In the genomic region with DNA sequence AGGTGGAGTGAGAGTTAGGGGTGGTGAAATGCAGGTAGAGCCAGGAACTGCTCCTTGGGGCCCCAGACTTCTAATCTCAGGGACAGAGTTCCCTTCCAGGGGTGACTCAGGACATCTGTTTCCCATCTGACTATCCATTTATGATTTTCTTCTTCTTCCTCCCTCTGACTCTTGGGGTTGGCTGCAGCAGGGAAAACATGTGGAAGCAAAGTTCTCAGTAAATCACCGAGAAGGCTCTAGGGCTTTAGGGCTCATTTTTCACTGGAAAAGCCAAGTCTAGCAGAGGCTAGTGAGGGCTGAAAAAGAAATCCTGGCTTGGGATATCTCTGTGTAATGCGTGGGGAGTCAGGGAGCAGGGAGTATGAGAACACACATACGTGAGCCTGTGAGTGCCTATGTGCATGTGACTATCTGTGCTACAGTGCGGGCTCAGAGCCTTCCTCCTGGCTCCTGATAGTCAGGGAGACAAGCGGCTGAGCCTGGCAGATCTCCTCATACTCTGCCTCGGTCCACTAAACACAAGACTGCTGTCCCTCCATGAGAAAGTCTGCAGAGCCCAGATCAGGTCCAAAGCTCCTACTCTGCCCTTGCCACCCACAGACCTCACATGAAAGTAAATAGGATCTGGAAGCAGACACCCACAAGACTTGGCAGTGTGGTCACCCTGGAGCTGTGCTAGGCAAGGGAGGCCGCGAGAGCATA, we compare ENCODE assay signal across 17 mouse cellular contexts.
DNase-seq lines count a peak whose midpoint lies in the region; ATAC-seq and TF ChIP-seq lines count a peak whose summit lies in the region.
"Had no signal": no experiment of that assay in that cellular context is flagged by ENCODE, and none has a peak within 500 bp of the region (broad histone marks: within the 10 kb centered on the region; RNA-seq: fewer than 3 reads in every experiment).

No protein-coding gene starts in this region.

- H3K4me3 ChIP-seq in lung, embryonic 14.5 days (ENCODE audit: low read depth, low read length): no peak overlapping the region
- H3K4me3 ChIP-seq in kidney, adult 2 months (ENCODE audit: insufficient read depth, low read depth, low read length): no peak overlapping the region
- H3K4me3 ChIP-seq: heart, embryonic 12.5 days; hindbrain, embryonic 15.5 days had no signal

- no peaks in the 10 kb centered on the region for H3K9me3 ChIP-seq in lung, embryonic 14.5 days (ENCODE audit: low read depth, low read length)
- H3K9me3 ChIP-seq: heart, embryonic 12.5 days; hindbrain, embryonic 15.5 days had no signal

- H3K9ac ChIP-seq in lung, embryonic 14.5 days: no peak overlapping the region
- H3K9ac ChIP-seq: heart, embryonic 12.5 days; hindbrain, embryonic 15.5 days had no signal

- H3K36me3 ChIP-seq in lung, embryonic 14.5 days (ENCODE audit: insufficient read depth): no peaks in the 10 kb centered on the region
- H3K36me3 ChIP-seq in kidney, adult 2 months (ENCODE audit: control insufficient read depth, insufficient read depth, low read length): no peaks in the 10 kb centered on the region
- H3K36me3 ChIP-seq: heart, embryonic 12.5 days; hindbrain, embryonic 15.5 days had no signal

- H3K27ac ChIP-seq in lung, embryonic 14.5 days (ENCODE audit: low read depth): no peak overlapping the region
- H3K27ac ChIP-seq in kidney, adult 2 months (ENCODE audit: insufficient read depth, low read depth, low read length): no peak overlapping the region
- H3K27ac ChIP-seq: hindbrain, embryonic 15.5 days; stomach, postnatal 0 days had no signal

- DNase-seq in lung, embryonic 14.5 days: peak; percentile 27
- DNase-seq in lung, postnatal 14 days: no peak
- peak; percentile 54 for DNase-seq in kidney, adult 2 months
- peak; percentile 27 for DNase-seq in kidney, postnatal 14 days
- peak; percentile 61 for DNase-seq in skeletal muscle tissue, adult 2 months (ENCODE audit: low read depth, low spot score)
- DNase-seq in right cerebral cortex, adult 18-20 months: no peak
- no peak for DNase-seq in adrenal gland, postnatal 4 days (ENCODE audit: low spot score in 2 of 2)
- DNase-seq: cerebellum, postnatal 36 days; heart, postnatal 36 days; liver; lung, adult 18-20 months had no signal

- peaks cover 8% of the 10 kb centered on the region; the same call in 1 of the 2 replicates for H3K4me1 ChIP-seq in lung, embryonic 14.5 days (ENCODE audit: insufficient read depth)
- no peaks in the 10 kb centered on the region; the same call in 1 of the 2 replicates for H3K4me1 ChIP-seq in kidney, adult 2 months (ENCODE audit: control insufficient read depth, insufficient read depth, low read length)

- no peaks in the 10 kb centered on the region for H3K27me3 ChIP-seq in lung, embryonic 14.5 days (ENCODE audit: insufficient read depth, low read length)
- H3K27me3 ChIP-seq in kidney, adult 2 months (replicated peaks; ENCODE audit: control insufficient read depth, insufficient read depth, low read length): no peaks in the 10 kb centered on the region
- H3K27me3 ChIP-seq: heart, embryonic 12.5 days; hindbrain, embryonic 15.5 days had no signal

- WGBS in lung, embryonic 14.5 days: 58% methylated on average over 8 of the region's 8 CpGs
- WGBS in kidney, adult 2 months: 39% methylated on average over 8 of the region's 8 CpGs

- H3K4me2 ChIP-seq in lung, embryonic 14.5 days: no peak overlapping the region
- H3K4me2 ChIP-seq: heart, embryonic 12.5 days; hindbrain, embryonic 15.5 days had no signal

- TF ChIP-seq CTCF in lung, embryonic 14.5 days (IDR thresholded peaks at IDR 0.05; ENCODE audit: low read depth): no peak
- TF ChIP-seq CTCF in kidney, adult 2 months (conservative IDR thresholded peaks at IDR 0.05; ENCODE audit: insufficient read depth, insufficient read length, low read depth, low read length): no peak

- 0 out of 2 replicates have a peak, but pooled peaks have one; percentile 24 for ATAC-seq in lung, embryonic 14.5 days (ENCODE audit: insufficient read depth)
- ATAC-seq: forebrain, embryonic 16.5 days; intestine, embryonic 16.5 days; midbrain, embryonic 16.5 days had no signal

- TF ChIP-seq POLR2A in kidney, adult 2 months (IDR thresholded peaks at IDR 0.05; ENCODE audit: low read depth, low read length): no peak

Comparison
In these comparisons a context has a peak if more than half of its experiments do, and no peak if none do; other contexts are left out.
1. DNase-seq: peak in lung, embryonic 14.5 days (single experiment), kidney, adult 2 months (single experiment), kidney, postnatal 14 days (single experiment) and skeletal muscle tissue, adult 2 months (single experiment); none in lung, postnatal 14 days (single experiment), right cerebral cortex, adult 18-20 months (single experiment) and adrenal gland, postnatal 4 days (0 of 2).